Mouse (Mus musculus): ENCODE measurements around the gene Prkci. TPM values are rescaled to one million over a fixed set of nuclear protein-coding genes. Genes with fewer than 3 reads are reported as not detected.
A peak's percentile ranks its signal among the peaks of the same experiment; 100 is the strongest.

Gene Prkci
- polyA plus RNA-seq, 1 experiment from 2014 or later, result 33.1 TPM

GRCm38 (mm10) chr3:31094531-31095178 is 99.1 kb downstream of the Prkci start, which contains the start of gene Skil:
TSS of gene Skil (plus strand) at chr3:31095058.
- H3K27ac ChIP-seq (replicated peaks), result peak within 1 kb of the TSS; percentile 100
- no peaks in the 10 kb centered on the region for H3K9me3 ChIP-seq
- H3K4me1 ChIP-seq, result peaks cover 28% of the 10 kb centered on the region
- 0 out of 2 replicates have a peak, but pooled peaks cover 10% of the 10 kb centered on the region for H3K36me3 ChIP-seq
- H3K4me3 ChIP-seq, result peak within 1 kb of the TSS; percentile 98
- H3K27me3 ChIP-seq, result no peaks in the 10 kb centered on the region
- under 1% methylated on average over 50 of the region's 109 CpGs for WGBS
- H3K9ac ChIP-seq (replicated peaks), result peak within 1 kb of the TSS; percentile 96
- H3K4me2 ChIP-seq (replicated peaks), result peak within 1 kb of the TSS; percentile 75
- peak; percentile 93 for ATAC-seq (ENCODE audit: low FRiP score, low read depth)

GRCm38 (mm10) chr3:31095179-31095490 is 99.6 kb downstream of the Prkci start:
- H3K27me3 ChIP-seq, result no peaks in the 10 kb centered on the region
- no peaks in the 10 kb centered on the region for H3K9me3 ChIP-seq
- peak overlapping the region; percentile 75 for H3K4me2 ChIP-seq (replicated peaks)
- H3K4me1 ChIP-seq, result peaks cover 33% of the 10 kb centered on the region
- H3K9ac ChIP-seq (replicated peaks), result peak overlapping the region; percentile 96
- 0 out of 2 replicates have a peak, but pooled peaks cover 10% of the 10 kb centered on the region for H3K36me3 ChIP-seq
- peak overlapping the region; percentile 98 for H3K4me3 ChIP-seq
- peak overlapping the region; percentile 100 for H3K27ac ChIP-seq (replicated peaks)
- ATAC-seq (ENCODE audit: low FRiP score, low read depth), result no peak
- 0% methylated on average over 18 of the region's 39 CpGs for WGBS

- peak overlapping the region; percentile 98 for H3K4me3 ChIP-seq
- H3K27me3 ChIP-seq, result no peaks in the 10 kb centered on the region
- H3K4me1 ChIP-seq, result peaks cover 36% of the 10 kb centered on the region
- peak; percentile 21; the same call in 1 of the 2 replicates for ATAC-seq (ENCODE audit: low FRiP score, low read depth)
- no peaks in the 10 kb centered on the region for H3K9me3 ChIP-seq
- peak overlapping the region; percentile 75 for H3K4me2 ChIP-seq (replicated peaks)
- H3K27ac ChIP-seq (replicated peaks), result peak overlapping the region; percentile 100
- H3K9ac ChIP-seq (replicated peaks), result peak overlapping the region; percentile 96
- WGBS, result under 1% methylated on average over 29 of the region's 33 CpGs
- H3K36me3 ChIP-seq, result 0 out of 2 replicates have a peak, but pooled peaks cover 10% of the 10 kb centered on the region
Measured at GRCm38 (mm10) chr3:31095491-31096154, 100.1 kb downstream of the Prkci start.

- Histone ChIP-seq H3K36me3 (0 out of 2 replicates have a peak, but pooled peaks cover 10% of the 10 kb centered on the region), H3K27ac (replicated peaks) (peak overlapping the region; percentile 100), H3K4me1 (peaks cover 38% of the 10 kb centered on the region), H3K9me3 (no peaks in the 10 kb centered on the region), H3K4me2 (replicated peaks) (peak overlapping the region; percentile 75), H3K9ac (replicated peaks) (peak overlapping the region; percentile 96), H3K27me3 (no peaks in the 10 kb centered on the region), H3K4me3 (peak overlapping the region; percentile 98)
- ATAC-seq (ENCODE audit: low FRiP score, low read depth), result no peak
- 41% methylated on average over 10 of the region's 10 CpGs for WGBS
Measured at GRCm38 (mm10) chr3:31096155-31097101, 100.9 kb downstream of the Prkci start.

GRCm38 (mm10) chr3:31097102-31097720 is 101.7 kb downstream of the Prkci start:
- peak overlapping the region; percentile 42 for H3K4me2 ChIP-seq (replicated peaks)
- H3K4me1 ChIP-seq, result peaks cover 40% of the 10 kb centered on the region
- no peak overlapping the region for H3K27ac ChIP-seq (replicated peaks)
- 0 out of 2 replicates have a peak, but pooled peaks cover 10% of the 10 kb centered on the region for H3K36me3 ChIP-seq
- H3K9me3 ChIP-seq, result no peaks in the 10 kb centered on the region
- H3K27me3 ChIP-seq, result no peaks in the 10 kb centered on the region
- WGBS, result 87% methylated on average over 13 of the region's 13 CpGs
- no peak for ATAC-seq (ENCODE audit: low FRiP score, low read depth)
- peak overlapping the region; percentile 24; the same call in 1 of the 2 replicates for H3K4me3 ChIP-seq
- H3K9ac ChIP-seq (replicated peaks), result no peak overlapping the region

GRCm38 (mm10) chr3:31097976-31098375 is 102.4 kb downstream of the Prkci start:
- no peak for ATAC-seq (ENCODE audit: low FRiP score, low read depth)
- Histone ChIP-seq H3K9me3 (no peaks in the 10 kb centered on the region), H3K4me2 (replicated peaks) (peak overlapping the region; percentile 42), H3K27ac (replicated peaks) (no peak overlapping the region), H3K4me3 (peak overlapping the region; percentile 24), H3K27me3 (no peaks in the 10 kb centered on the region), H3K36me3 (0 out of 2 replicates have a peak, but pooled peaks cover 10% of the 10 kb centered on the region), H3K9ac (replicated peaks) (no peak overlapping the region), H3K4me1 (peaks cover 40% of the 10 kb centered on the region)
- WGBS, result 72% methylated on average over 11 of the region's 11 CpGs

GRCm38 (mm10) chr3:31098556-31098955 is 103.0 kb downstream of the Prkci start:
- peak overlapping the region; percentile 42 for H3K4me2 ChIP-seq (replicated peaks)
- no peaks in the 10 kb centered on the region for H3K9me3 ChIP-seq
- H3K9ac ChIP-seq (replicated peaks), result no peak overlapping the region
- 84% methylated on average over 1 of the region's 1 CpGs for WGBS
- H3K27me3 ChIP-seq, result no peaks in the 10 kb centered on the region
- 0 out of 2 replicates have a peak, but pooled peaks cover 10% of the 10 kb centered on the region for H3K36me3 ChIP-seq
- ATAC-seq (ENCODE audit: low FRiP score, low read depth), result no peak
- H3K27ac ChIP-seq (replicated peaks), result no peak overlapping the region
- peaks cover 40% of the 10 kb centered on the region for H3K4me1 ChIP-seq
- H3K4me3 ChIP-seq, result peak overlapping the region; percentile 24

GRCm38 (mm10) chr3:31100026-31100425 is 104.5 kb downstream of the Prkci start:
- Histone ChIP-seq H3K27me3 (no peaks in the 10 kb centered on the region), H3K36me3 (0 out of 2 replicates have a peak, but pooled peaks cover 10% of the 10 kb centered on the region), H3K9me3 (no peaks in the 10 kb centered on the region), H3K4me2 (replicated peaks) (peak overlapping the region; percentile 49), H3K4me3 (peak overlapping the region; percentile 26; the same call in 1 of the 2 replicates), H3K27ac (replicated peaks) (no peak overlapping the region), H3K9ac (replicated peaks) (no peak overlapping the region), H3K4me1 (peaks cover 40% of the 10 kb centered on the region)
- no peak for ATAC-seq (ENCODE audit: low FRiP score, low read depth)
- WGBS, result 87% methylated on average over 5 of the region's 5 CpGs

GRCm38 (mm10) chr3:31100802-31101201 is 105.3 kb downstream of the Prkci start:
- no peaks in the 10 kb centered on the region for H3K9me3 ChIP-seq
- 95% methylated on average over 3 of the region's 3 CpGs for WGBS
- H3K9ac ChIP-seq (replicated peaks), result no peak overlapping the region
- H3K4me3 ChIP-seq, result no peak overlapping the region
- no peak overlapping the region; the same call in 1 of the 2 replicates for H3K4me2 ChIP-seq (replicated peaks)
- H3K27me3 ChIP-seq, result no peaks in the 10 kb centered on the region
- H3K27ac ChIP-seq (replicated peaks), result no peak overlapping the region
- no peak for ATAC-seq (ENCODE audit: low FRiP score, low read depth)
- peaks cover 40% of the 10 kb centered on the region for H3K4me1 ChIP-seq
- 0 out of 2 replicates have a peak, but pooled peaks cover 10% of the 10 kb centered on the region for H3K36me3 ChIP-seq
